Mouse (Mus musculus) natural killer cell, adult 2 months (primary cell): ENCODE data around the gene Slc37a1.
"Not testable (repeated sequence)": the region's sequence is repeated elsewhere in the genome, so short reads cannot be mapped to it uniquely, and the experiment has no call there.

Experiments
- DNase-seq, 2 experiments: peaks; one replicate each; pipeline ENCODE4 v3.0.0; 2022; ENCODE audit warnings: low spot score in 2 of 2

Slc37a1 gene

GRCm38 (mm10) chr17:31268016-31268415, 18.6 kb upstream of the Slc37a1 start:
- DNase-seq: no peak

- DNase-seq: no peak
Observed at GRCm38 (mm10) chr17:31269761-31270160, 16.8 kb upstream of the Slc37a1 start.

- no peak for DNase-seq
Observed at GRCm38 (mm10) chr17:31270246-31270645, 16.3 kb upstream of the Slc37a1 start.

GRCm38 (mm10) chr17:31270736-31271135, 15.9 kb upstream of the Slc37a1 start:
- not testable (repeated sequence) for DNase-seq

- no peak for DNase-seq
Observed at GRCm38 (mm10) chr17:31271136-31271851, 15.3 kb upstream of the Slc37a1 start.

- no peak for DNase-seq
Observed at GRCm38 (mm10) chr17:31272416-31273165, 14.0 kb upstream of the Slc37a1 start.

- DNase-seq: no peak
Observed at GRCm38 (mm10) chr17:31273631-31274030, 13.0 kb upstream of the Slc37a1 start.

GRCm38 (mm10) chr17:31275181-31275580, 11.4 kb upstream of the Slc37a1 start:
- DNase-seq: no peak

GRCm38 (mm10) chr17:31276207-31276921, 10.2 kb upstream of the Slc37a1 start:
- no peak for DNase-seq

- peak; percentile 92 for DNase-seq
Observed at GRCm38 (mm10) chr17:31276922-31277918, 9.4 kb upstream of the Slc37a1 start, which contains the start of gene Rsph1. Rsph1 (minus strand) TSS chr17:31277383.

GRCm38 (mm10) chr17:31277931-31278330, 8.7 kb upstream of the Slc37a1 start:
- DNase-seq: no peak

- DNase-seq: no peak
Observed at GRCm38 (mm10) chr17:31279541-31279940, 7.1 kb upstream of the Slc37a1 start.

GRCm38 (mm10) chr17:31280269-31280668, 6.3 kb upstream of the Slc37a1 start:
- DNase-seq: no peak

GRCm38 (mm10) chr17:31281830-31282686, 4.5 kb upstream of the Slc37a1 start:
- DNase-seq: no peak

GRCm38 (mm10) chr17:31282687-31283053, 3.9 kb upstream of the Slc37a1 start:
- no peak for DNase-seq

GRCm38 (mm10) chr17:31285867-31286266, 725 bp upstream of the Slc37a1 start:
- DNase-seq: peak in 1 of 2 experiments; percentile 46

- DNase-seq: no peak
Observed at GRCm38 (mm10) chr17:31287216-31287615, 624 bp downstream of the Slc37a1 start.

GRCm38 (mm10) chr17:31288999-31289726, 2.6 kb downstream of the Slc37a1 start:
- DNase-seq: no peak

- DNase-seq: no peak
Observed at GRCm38 (mm10) chr17:31290311-31290710, 3.7 kb downstream of the Slc37a1 start.

- no peak for DNase-seq
Observed at GRCm38 (mm10) chr17:31290859-31291258, 4.3 kb downstream of the Slc37a1 start.
